Mouse (Mus musculus): ENCODE data around the gene Galns.

DNA sequence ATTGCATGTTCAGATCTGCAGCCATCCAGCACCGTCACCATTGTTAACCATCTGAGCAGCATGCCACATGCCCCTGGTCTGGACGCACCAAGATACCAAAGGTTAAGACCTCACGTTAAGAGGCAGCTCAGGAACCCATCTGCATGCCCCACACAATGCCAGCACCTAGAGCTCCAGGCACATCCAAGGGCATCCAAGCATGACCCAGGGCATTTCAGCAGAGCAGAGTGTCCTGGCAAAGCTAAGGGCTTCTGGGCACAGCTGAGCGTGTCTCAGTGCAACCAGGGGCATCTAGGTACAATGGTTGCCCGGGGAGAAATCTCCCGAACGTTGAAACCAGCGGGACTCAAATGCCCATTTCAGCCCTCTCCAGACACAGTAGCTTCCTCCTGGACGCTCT, 10.6 kb downstream of the Galns start:
- TF ChIP-seq TAL1 (IDR thresholded peaks at IDR 0.05; ENCODE audit: low read length) (no peak), GATA1 (IDR thresholded peaks at IDR 0.05; ENCODE audit: low read length) (no peak)

Data from erythroblast, embryonic 14.5 days (primary cell).